Mouse (Mus musculus) B cell, adult 2 months (primary cell): ENCODE measurements around the gene Cdk4.
A peak's percentile ranks its signal among the peaks of the same experiment; 100 is the strongest.

ENCODE experiments used
- DNase-seq, 2 experiments: peaks; one replicate each; pipeline ENCODE4 v3.0.0; 2022

Gene Cdk4

GRCm38 (mm10) chr10:127101151-127101550, 37.8 kb downstream of the Cdk4 start:
- no peak for DNase-seq

GRCm38 (mm10) chr10:127103631-127104030, 40.3 kb downstream of the Cdk4 start:
- no peak for DNase-seq

- peak; percentile 15 to 25 for DNase-seq
Observed at GRCm38 (mm10) chr10:127107563-127108261, 44.4 kb downstream of the Cdk4 start.

DNA sequence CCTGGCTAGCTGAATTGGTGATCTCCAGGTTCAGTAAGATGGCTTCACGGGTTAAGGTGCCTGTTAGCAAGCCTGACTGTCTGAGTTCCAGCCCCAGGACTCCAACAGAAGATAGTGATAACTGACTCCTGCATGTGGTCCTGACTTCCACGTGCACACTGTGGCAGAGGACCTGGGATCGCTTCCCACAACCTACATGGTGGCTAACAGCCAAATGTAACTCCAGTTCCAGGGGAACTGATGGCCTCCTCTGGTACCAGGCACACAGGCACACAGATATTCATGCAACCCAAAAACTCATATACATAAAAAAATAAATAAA, 44.9 kb downstream of the Cdk4 start:
- DNase-seq: no peak

DNA sequence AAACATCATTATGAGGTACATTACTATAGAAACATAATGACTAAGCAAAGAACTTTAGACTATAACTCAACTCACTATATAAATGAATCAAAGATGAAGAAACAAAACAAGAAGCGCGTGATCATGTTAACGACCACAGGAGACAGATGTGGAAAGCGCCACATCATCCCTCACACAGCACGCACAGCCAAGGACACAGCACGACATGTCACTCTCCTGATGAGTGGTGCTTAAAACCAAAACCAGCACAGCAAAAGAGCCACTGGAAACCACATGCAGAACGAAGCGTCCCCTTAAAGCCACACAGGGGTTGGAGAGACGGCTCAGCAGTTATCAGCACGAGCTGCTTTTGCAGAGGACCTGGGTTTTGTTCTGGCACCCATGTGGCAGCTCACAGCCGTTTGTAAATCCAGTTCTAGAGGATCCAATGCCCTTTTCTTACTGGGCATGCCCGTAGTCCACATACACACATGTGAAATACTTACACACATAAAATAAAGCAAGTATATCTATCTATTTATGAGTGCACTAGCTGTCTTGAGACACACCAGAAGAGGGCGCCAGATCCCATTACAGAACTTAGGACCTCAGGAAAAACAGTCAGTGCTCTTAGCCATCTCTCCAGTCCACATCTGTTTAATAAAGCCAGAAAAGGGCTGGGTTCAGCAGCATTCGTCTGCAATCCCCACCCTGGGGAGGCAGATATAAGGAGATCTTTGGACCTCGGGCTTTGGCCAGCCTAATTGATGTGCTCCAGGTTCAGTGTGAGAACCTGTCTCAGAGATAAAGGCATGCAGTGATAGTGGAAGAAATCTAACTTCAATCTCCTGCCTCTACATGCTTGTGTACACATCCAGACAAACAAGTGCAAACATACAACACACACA, 47.9 kb downstream of the Cdk4 start:
- DNase-seq: no peak

DNA sequence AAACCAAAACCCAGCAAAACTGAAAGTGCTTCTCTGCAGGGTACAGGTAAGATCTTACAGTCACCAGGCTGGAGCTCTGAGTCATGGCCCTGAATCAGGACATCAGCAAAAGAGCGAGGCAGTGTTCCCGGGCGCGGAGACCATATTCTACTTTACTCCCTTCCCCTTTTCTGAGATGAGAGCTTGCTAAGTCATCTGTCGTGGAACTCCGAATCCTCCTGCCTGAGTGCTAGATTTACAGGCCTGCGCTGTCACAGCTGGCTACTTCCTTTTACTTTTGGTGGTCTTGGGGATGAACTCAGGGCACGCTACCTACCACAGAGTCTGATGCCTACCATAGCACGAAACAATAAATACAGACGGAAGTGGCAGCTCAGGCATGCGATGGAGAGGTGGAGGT, 51.1 kb downstream of the Cdk4 start:
- DNase-seq: no peak

DNA sequence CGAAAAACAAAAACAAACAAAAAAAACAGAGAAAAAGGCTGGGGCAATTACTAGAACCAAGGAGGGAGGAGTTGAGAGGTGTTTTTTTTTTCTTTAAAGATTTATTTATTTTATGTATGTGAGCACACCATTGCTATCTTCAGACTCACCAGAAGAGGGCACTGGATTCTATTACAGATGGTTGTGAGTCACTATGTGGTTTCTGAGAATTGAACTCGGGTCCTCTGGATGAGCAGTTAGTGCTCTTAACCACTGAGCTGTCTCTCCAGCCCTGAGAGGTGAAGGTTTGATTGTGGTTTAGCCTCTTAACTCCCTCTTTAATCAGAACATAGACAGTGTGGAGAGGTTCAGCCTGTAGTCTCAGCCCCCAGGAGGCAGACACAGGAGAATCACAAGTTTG, 51.7 kb downstream of the Cdk4 start:
- DNase-seq: peak in 1 of 2 experiments; percentile 26
